Mouse (Mus musculus) CH12.LX (cell line): Measurements from ENCODE around the gene Trim23. TPM values are rescaled to one million over a fixed set of nuclear protein-coding genes. Genes with fewer than 3 reads are reported as not detected.

Source experiments
- DNase-seq: peaks from one replicate; pipeline ENCODE4 v3.0.0-alpha.2; 2013; ENCODE audit errors: extremely low read depth
- H3K27ac ChIP-seq: 2 replicates; pipeline ENCODE4 v1.5.1; 2012; ENCODE audit warnings: low read depth, mild to moderate bottlenecking, control low read depth, moderate library complexity; ENCODE audit not compliant: insufficient read depth
- H3K27me3 ChIP-seq: replicated peaks from 2 replicates; pipeline ENCODE3; 2012; ENCODE audit warnings: inconsistent platforms
- H3K36me3 ChIP-seq, 2 experiments: replicated peaks in 1 of 2; 2 replicates each; pipeline versions ENCODE3 to v1.6.1; 2012; ENCODE audit warnings: inconsistent platforms in 1 of 2, low read length in 1 of 2, mild to moderate bottlenecking in 1 of 2, mixed read lengths in 1 of 2, moderate library complexity in 1 of 2; ENCODE audit not compliant: control insufficient read depth in 1 of 2, insufficient read depth in 1 of 2
- H3K4me1 ChIP-seq, 2 experiments: 2 replicates each; pipeline ENCODE4 v1.6.1; 2012; ENCODE audit warnings: inconsistent platforms in 1 of 2, moderate library complexity in 1 of 2; ENCODE audit not compliant: insufficient read depth in 2 of 2, control insufficient read depth in 1 of 2
- H3K4me2 ChIP-seq: 2 replicates; pipeline ENCODE4 v1.6.1; 2012; ENCODE audit warnings: low read depth, mild to moderate bottlenecking, control low read depth; ENCODE audit not compliant: poor library complexity, insufficient read depth, severe bottlenecking
- H3K4me3 ChIP-seq, 3 experiments: fragments of 150-350 bp in 1 of 3; sonication (generic) in 1 of 3; replicated peaks in 1 of 3; 2 replicates each; pipeline versions ENCODE3 to v1.5.1; 2011 to 2012; ENCODE audit warnings: low read depth in 2 of 3, low read length in 2 of 3, mild to moderate bottlenecking in 2 of 3, moderate library complexity in 2 of 3, control low read depth in 1 of 3, improper control_type of control experiment in 1 of 3, inconsistent platforms in 1 of 3, mixed read lengths in 1 of 3; ENCODE audit not compliant: poor library complexity in 1 of 3
- H3K79me2 ChIP-seq: replicated peaks from 2 replicates; pipeline ENCODE4 v1.6.1; 2012; ENCODE audit warnings: mild to moderate bottlenecking, moderate library complexity; ENCODE audit not compliant: control insufficient read depth, poor library complexity, insufficient read depth, severe bottlenecking; ENCODE audit errors: extremely low read depth
- H3K9ac ChIP-seq: 2 replicates; pipeline ENCODE4 v1.6.1; 2012; ENCODE audit warnings: low read depth, mild to moderate bottlenecking, control low read depth, moderate library complexity; ENCODE audit not compliant: insufficient read depth
- H3K9me3 ChIP-seq: replicated peaks from 2 replicates; pipeline ENCODE3; 2012; ENCODE audit warnings: low read length, inconsistent platforms, mixed read lengths
- BHLHE40 ChIP-seq: IDR thresholded peaks from 2 replicates; pipeline ENCODE4 v1.6.1; 2011; ENCODE audit warnings: mild to moderate bottlenecking, low read depth, low read length, improper control_type of control experiment
- CHD1 ChIP-seq: IDR thresholded peaks from 2 replicates; pipeline ENCODE4 v1.6.1; 2012; ENCODE audit warnings: low read depth, low read length, improper control_type of control experiment, inconsistent platforms
- CHD2 ChIP-seq: IDR thresholded peaks from 2 replicates; pipeline ENCODE4 v1.6.1; 2011; ENCODE audit warnings: low read length, improper control_type of control experiment
- E2F4 ChIP-seq: IDR thresholded peaks from 2 replicates; pipeline ENCODE4 v1.6.1; 2011; ENCODE audit warnings: low read depth, low read length, improper control_type of control experiment; ENCODE audit not compliant: insufficient replicate concordance
- ELF1 ChIP-seq: IDR thresholded peaks from 2 replicates; pipeline ENCODE4 v1.6.1; 2014; ENCODE audit warnings: low read depth, mild to moderate bottlenecking, inconsistent platforms, low read length, improper control_type of control experiment
- EP300 ChIP-seq: IDR thresholded peaks from 2 replicates; pipeline ENCODE4 v1.6.1; 2011; ENCODE audit warnings: low read length, improper control_type of control experiment
- IRF4 ChIP-seq: IDR thresholded peaks from 2 replicates; pipeline ENCODE4 v1.6.1; 2014; ENCODE audit warnings: low read depth, mild to moderate bottlenecking, inconsistent platforms, low read length, improper control_type of control experiment
- JUND ChIP-seq: conservative IDR thresholded peaks from 2 replicates; pipeline ENCODE4 v1.6.1; 2011; ENCODE audit warnings: low read depth, low read length, improper control_type of control experiment
- KAT2A ChIP-seq: IDR thresholded peaks from 2 replicates; pipeline ENCODE4 v1.6.1; 2012; ENCODE audit warnings: low read length, improper control_type of control experiment, inconsistent platforms; ENCODE audit not compliant: insufficient replicate concordance
- MAX ChIP-seq: IDR thresholded peaks from 2 replicates; pipeline ENCODE4 v1.6.1; 2011; ENCODE audit warnings: low read length, improper control_type of control experiment
- MEF2A ChIP-seq: IDR thresholded peaks from 2 replicates; pipeline ENCODE4 v1.6.1; 2014; ENCODE audit warnings: low read depth, mild to moderate bottlenecking, inconsistent platforms, low read length, improper control_type of control experiment, borderline replicate concordance
- MXI1 ChIP-seq: IDR thresholded peaks from 2 replicates; pipeline ENCODE4 v1.6.1; 2011; ENCODE audit warnings: mild to moderate bottlenecking, low read depth, low read length, improper control_type of control experiment
- NRF1 ChIP-seq: IDR thresholded peaks from 2 replicates; pipeline ENCODE4 v1.6.1; 2014; ENCODE audit warnings: low read depth, mild to moderate bottlenecking, inconsistent platforms, low read length, improper control_type of control experiment, moderate library complexity
- PAX5 ChIP-seq: IDR thresholded peaks from 2 replicates; pipeline ENCODE4 v1.6.1; 2012; ENCODE audit warnings: low read length, inconsistent platforms, mixed read lengths
- POLR2AphosphoS2 ChIP-seq: IDR thresholded peaks from 2 replicates; pipeline ENCODE4 v1.6.1; 2011; ENCODE audit warnings: low read depth, low read length, improper control_type of control experiment
- RAD21 ChIP-seq: IDR thresholded peaks from 2 replicates; pipeline ENCODE4 v1.6.1; 2011; ENCODE audit warnings: low read depth, mild to moderate bottlenecking, low read length, improper control_type of control experiment, moderate library complexity
- SIN3A ChIP-seq: IDR thresholded peaks from 2 replicates; pipeline ENCODE4 v1.6.1; 2012; ENCODE audit warnings: low read length, improper control_type of control experiment, inconsistent platforms
- TBP ChIP-seq: conservative IDR thresholded peaks from 2 replicates; pipeline ENCODE4 v1.6.1; 2011; ENCODE audit warnings: low read depth, low read length, improper control_type of control experiment
- TCF12 ChIP-seq: IDR thresholded peaks from 2 replicates; pipeline ENCODE4 v1.6.1; 2014; ENCODE audit warnings: low read depth, mild to moderate bottlenecking, inconsistent platforms, low read length, improper control_type of control experiment
- UBTF ChIP-seq: IDR thresholded peaks from 2 replicates; pipeline ENCODE4 v1.6.1; 2012; ENCODE audit warnings: low read depth, mild to moderate bottlenecking, inconsistent platforms, low read length, improper control_type of control experiment, moderate library complexity
- USF1 ChIP-seq: IDR thresholded peaks from 2 replicates; pipeline ENCODE4 v1.6.1; 2014; ENCODE audit warnings: low read depth, mild to moderate bottlenecking, inconsistent platforms, low read length, improper control_type of control experiment
- USF2 ChIP-seq: conservative IDR thresholded peaks from 2 replicates; pipeline ENCODE4 v1.6.1; 2011; ENCODE audit warnings: low read depth, low read length, improper control_type of control experiment
- ZC3H11A ChIP-seq: IDR thresholded peaks from 2 replicates; pipeline ENCODE4 v1.6.1; 2012; ENCODE audit warnings: low read depth, mild to moderate bottlenecking, inconsistent platforms, low read length, improper control_type of control experiment
- ZKSCAN1 ChIP-seq: IDR thresholded peaks from 2 replicates; pipeline ENCODE4 v1.6.1; 2012; ENCODE audit warnings: low read depth, inconsistent platforms, low read length, improper control_type of control experiment, borderline replicate concordance
- ZMIZ1 ChIP-seq: IDR thresholded peaks from 2 replicates; pipeline ENCODE4 v1.6.1; 2012; ENCODE audit warnings: low read depth, mild to moderate bottlenecking, inconsistent platforms, low read length, improper control_type of control experiment
- dilution Hi-C: fragments of 300-500 bp; cut with MboI; formaldehyde crosslinking; loops from 2 replicates; pipeline ENCODE4 v1.14.3; 2020; ENCODE audit warnings: low sequenced_read_pairs; ENCODE audit not compliant: extremely low pct_unique_long_range_greater_than_20kb, extremely low pct_ligation_motif_present
- in situ Hi-C: fragments of 300-500 bp; cut with MboI; formaldehyde crosslinking; loops from 3 replicates; pipeline ENCODE4 v1.14.3; 2019; ENCODE audit warnings: low sequenced_read_pairs, low pct_ligation_motif_present, low pct_unique_long_range_greater_than_20kb, mixed read lengths
- polyA plus RNA-seq: library from polyadenylated mRNA; unstranded; fragments of >175 nt; gene quantifications from 2 replicates; pipeline ENCODE4 v1.2.1, GENCODE M21; 2012; ENCODE audit warnings: low read depth; ENCODE audit not compliant: insufficient read length
- total RNA-seq, 2 experiments: library from RNA; depleted of rRNA; stranded (reverse); fragments of 300-350 nt in 1 of 2; fragments of >200 nt in 1 of 2; gene quantifications; 2 replicates each; pipeline ENCODE4 v1.2.3; 2012 to 2014

Trim23 gene
- total and polyA plus RNA-seq, 3 experiments = 10.3 to 20.4 (median 11.6) TPM

- DNase-seq = no peak
- no peak overlapping the region for H3K9ac ChIP-seq
- dilution Hi-C loops (no loop called here), in situ Hi-C loops (no loop called here)
- peaks cover 12 to 41% of the 10 kb centered on the region in 2 experiments for H3K36me3 ChIP-seq
- no peaks in the 10 kb centered on the region for H3K27me3 ChIP-seq
- no peak overlapping the region for H3K4me3 ChIP-seq
- H3K27ac ChIP-seq = no peak overlapping the region
- no peak for TF ChIP-seq POLR2AphosphoS2
- no peak for TF ChIP-seq NRF1
- TF ChIP-seq MEF2A = no peak
- no peak for TF ChIP-seq CHD2
- TF ChIP-seq MXI1 = no peak
- TF ChIP-seq MAX = no peak
- TF ChIP-seq USF1 = no peak
- TF ChIP-seq UBTF = no peak
- TF ChIP-seq KAT2A = no peak
- no peak for TF ChIP-seq ZMIZ1
- TF ChIP-seq RAD21 = no peak
- no peak for TF ChIP-seq TBP
- no peak for TF ChIP-seq JUND
- TF ChIP-seq ZKSCAN1 = no peak
- TF ChIP-seq BHLHE40 = no peak
- TF ChIP-seq E2F4 = no peak
- TF ChIP-seq PAX5 = no peak
- H3K4me2 ChIP-seq = no peak overlapping the region
- H3K79me2 ChIP-seq = peaks cover 31% of the 10 kb centered on the region
- peaks cover 0 to 22% of the 10 kb centered on the region in 2 experiments; a peak in 2 of 4 replicates for H3K4me1 ChIP-seq
- H3K9me3 ChIP-seq = no peaks in the 10 kb centered on the region
Measured at GRCm38 (mm10) chr13:104171711-104172110, 6.9 kb upstream of the Trim23 start.

- Histone ChIP-seq H3K4me1 (peaks cover 0 to 22% of the 10 kb centered on the region in 2 experiments; a peak in 2 of 4 replicates), H3K4me3 (no peak overlapping the region), H3K27ac (no peak overlapping the region), H3K9me3 (no peaks in the 10 kb centered on the region), H3K36me3 (peaks cover 10 to 34% of the 10 kb centered on the region in 2 experiments), H3K27me3 (no peaks in the 10 kb centered on the region), H3K9ac (no peak overlapping the region), H3K79me2 (peaks cover 35% of the 10 kb centered on the region), H3K4me2 (no peak overlapping the region)
- dilution Hi-C loops = no loop called here
- no peak for TF ChIP-seq ZC3H11A
- no peak for TF ChIP-seq ZKSCAN1
- TF ChIP-seq IRF4 = no peak
- TF ChIP-seq SIN3A = no peak
- TF ChIP-seq CHD1 = no peak
- no peak for TF ChIP-seq TCF12
- TF ChIP-seq USF2 = no peak
- no peak for TF ChIP-seq MAX
- TF ChIP-seq MXI1 = no peak
- TF ChIP-seq ELF1 = no peak
- TF ChIP-seq TBP = no peak
- TF ChIP-seq BHLHE40 = no peak
- TF ChIP-seq EP300 = no peak
- no peak for TF ChIP-seq CHD2
- no peak for TF ChIP-seq JUND
- in situ Hi-C loops = no loop called here
- DNase-seq = no peak
Measured at GRCm38 (mm10) chr13:104172498-104172897, 6.1 kb upstream of the Trim23 start.
